Mouse (Mus musculus) myocyte (in vitro differentiated cells): ENCODE data around the gene Patz1.

Experiments
- MYOD1 ChIP-seq, 3 experiments: IDR thresholded peaks; one replicate each; pipeline ENCODE4 v1.6.1; 2011; ENCODE audit warnings: control low read depth in 2 of 3, low read depth in 2 of 3, mild to moderate bottlenecking in 2 of 3, moderate library complexity in 1 of 3; ENCODE audit not compliant: insufficient read length in 2 of 3, control insufficient read depth in 1 of 3
- POLR2A ChIP-seq: IDR thresholded peaks from one replicate; pipeline ENCODE4 v1.6.1; 2011; ENCODE audit warnings: low read depth, mild to moderate bottlenecking, control low read depth, moderate library complexity; ENCODE audit not compliant: insufficient read length

DNA sequence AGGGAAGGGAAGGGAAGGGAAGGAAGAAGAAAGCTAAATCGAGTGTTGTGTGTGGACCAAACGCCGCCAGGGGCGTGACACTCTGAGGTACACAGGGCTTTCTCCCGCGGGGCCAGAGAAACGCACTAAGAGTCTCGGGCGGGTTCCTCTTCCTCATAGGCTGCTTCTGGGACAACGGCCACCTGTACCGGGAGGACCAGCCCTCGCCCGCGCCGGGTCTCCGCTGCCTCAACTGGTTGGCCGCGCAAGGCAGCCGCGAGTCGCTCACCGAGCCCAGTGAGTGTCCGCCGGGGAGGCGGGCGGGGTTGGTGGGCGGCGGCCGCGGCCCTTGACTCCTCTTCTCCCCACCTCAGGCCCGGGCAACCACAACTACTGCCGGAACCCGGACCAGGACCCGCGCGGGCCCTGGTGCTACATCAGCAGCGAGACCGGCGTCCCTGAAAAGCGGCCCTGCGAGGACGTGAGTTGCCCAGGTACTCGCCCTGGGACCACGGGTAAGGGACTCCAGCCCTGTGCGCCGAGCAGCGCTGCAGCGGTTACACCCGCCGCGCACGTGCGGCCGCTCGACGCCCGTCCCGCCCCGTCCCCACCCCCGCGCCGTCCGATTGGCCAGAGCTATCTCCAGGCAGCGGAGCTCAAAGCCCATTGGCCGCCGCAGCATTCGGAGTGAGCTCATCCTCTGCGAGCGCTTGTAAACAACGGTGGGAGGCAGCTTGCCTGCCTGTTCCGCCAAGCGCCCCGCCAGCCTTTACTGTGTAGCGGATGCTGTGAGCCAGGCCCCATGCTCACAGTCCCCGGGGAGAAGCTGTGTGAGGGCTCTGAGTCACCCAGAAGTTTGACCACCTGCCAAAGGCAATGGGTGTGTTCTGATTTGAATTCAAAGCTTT is 43.3 kb downstream of the Patz1 start:
- TF ChIP-seq MYOD1 (IDR thresholded peaks at IDR 0.05; ENCODE audit: control insufficient read depth in 1 of 3, insufficient read length in 2 of 3, low read depth in 2 of 3), result peak in 2 of 3 experiments; percentile 7 to 42
- TF ChIP-seq POLR2A, result peak; percentile 92
